Mouse (Mus musculus) 3134 (cell line): ENCODE results near the gene Cct8l1.

Experiments used
- DNase-seq: peaks from one replicate; pipeline ENCODE4 v3.0.0-alpha.2; 2011; ENCODE audit warnings: low spot score; ENCODE audit not compliant: insufficient read length; ENCODE audit errors: extremely low read depth

Gene Cct8l1

GRCm38 (mm10) chr5:25529529-25530421, 13.9 kb downstream of the Cct8l1 start:
- DNase-seq = peak; percentile 100

GRCm38 (mm10) chr5:25530629-25531028, 14.8 kb downstream of the Cct8l1 start:
- no peak for DNase-seq

GRCm38 (mm10) chr5:25532256-25533147, 16.6 kb downstream of the Cct8l1 start:
- no peak for DNase-seq

GRCm38 (mm10) chr5:25533298-25533697, 17.4 kb downstream of the Cct8l1 start:
- DNase-seq = no peak

- no peak for DNase-seq
Measured at GRCm38 (mm10) chr5:25535566-25535965, 19.7 kb downstream of the Cct8l1 start.

- no peak for DNase-seq
Measured at GRCm38 (mm10) chr5:25536451-25536850, 20.6 kb downstream of the Cct8l1 start.

GRCm38 (mm10) chr5:25536921-25537409, 21.1 kb downstream of the Cct8l1 start:
- peak; percentile 30 for DNase-seq

GRCm38 (mm10) chr5:25540412-25540811, 24.5 kb downstream of the Cct8l1 start:
- no peak for DNase-seq

- DNase-seq = no peak
Measured at GRCm38 (mm10) chr5:25540921-25541320, 25.1 kb downstream of the Cct8l1 start.

- DNase-seq = no peak
Measured at GRCm38 (mm10) chr5:25541661-25542060, 25.8 kb downstream of the Cct8l1 start.

- DNase-seq = no peak
Measured at GRCm38 (mm10) chr5:25544061-25544460, 28.2 kb downstream of the Cct8l1 start.

- DNase-seq = peak; percentile 76
Measured at GRCm38 (mm10) chr5:25544566-25544965, 28.7 kb downstream of the Cct8l1 start.

GRCm38 (mm10) chr5:25546912-25547311, 31.0 kb downstream of the Cct8l1 start:
- DNase-seq = no peak

- no peak for DNase-seq
Measured at GRCm38 (mm10) chr5:25550912-25551311, 35.0 kb downstream of the Cct8l1 start.

- no peak for DNase-seq
Measured at GRCm38 (mm10) chr5:25554210-25554609, 38.3 kb downstream of the Cct8l1 start.

- DNase-seq = no peak
Measured at GRCm38 (mm10) chr5:25554689-25555088, 38.8 kb downstream of the Cct8l1 start.

- DNase-seq = no peak
Measured at GRCm38 (mm10) chr5:25555684-25556083, 39.8 kb downstream of the Cct8l1 start.

GRCm38 (mm10) chr5:25556363-25556762, 40.5 kb downstream of the Cct8l1 start:
- no peak for DNase-seq
